Mouse (Mus musculus): ENCODE data around the gene Rapgef3. TPM values are rescaled to one million over a fixed set of nuclear protein-coding genes. Genes with fewer than 3 reads are reported as not detected.
A peak's percentile ranks its signal among the peaks of the same experiment; 100 is the strongest.

Rapgef3 gene
- total and polyA plus RNA-seq, 3 experiments: 2.5 to 3.4 (median 3.2) TPM

DNA sequence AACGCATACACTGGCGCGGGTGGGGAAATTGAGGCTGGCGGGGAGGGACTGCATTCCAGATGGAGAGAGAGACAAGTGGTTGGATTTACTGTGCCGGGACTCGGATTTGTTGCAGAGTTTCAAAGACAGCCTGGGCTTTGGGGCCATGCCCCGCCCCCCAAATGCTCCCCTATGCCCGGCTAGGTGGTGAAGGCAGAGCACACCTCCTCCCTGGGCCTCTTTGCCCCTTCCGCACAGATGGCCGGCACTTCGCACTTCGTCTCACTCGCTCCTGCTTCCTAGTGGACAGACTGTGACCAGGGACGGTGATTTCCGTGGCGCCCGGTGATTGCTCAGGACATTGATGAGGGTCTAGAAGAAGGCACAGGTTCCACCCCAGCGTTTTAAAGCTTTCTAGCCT, 420 bp upstream of the Rapgef3 start:
- dilution Hi-C loops (cut with MboI; ENCODE audit: extremely low pct_ligation_motif_present, extremely low pct_unique_long_range_greater_than_20kb, low sequenced_read_pairs): no loop called here
- peaks cover 23 to 51% of the 10 kb centered on the region in 2 experiments for H3K4me1 ChIP-seq (ENCODE audit: control insufficient read depth in 1 of 2, insufficient read depth in 2 of 2)
- in situ Hi-C loops (cut with MboI; ENCODE audit: low pct_ligation_motif_present, low pct_unique_long_range_greater_than_20kb, low sequenced_read_pairs): no loop called here

DNA sequence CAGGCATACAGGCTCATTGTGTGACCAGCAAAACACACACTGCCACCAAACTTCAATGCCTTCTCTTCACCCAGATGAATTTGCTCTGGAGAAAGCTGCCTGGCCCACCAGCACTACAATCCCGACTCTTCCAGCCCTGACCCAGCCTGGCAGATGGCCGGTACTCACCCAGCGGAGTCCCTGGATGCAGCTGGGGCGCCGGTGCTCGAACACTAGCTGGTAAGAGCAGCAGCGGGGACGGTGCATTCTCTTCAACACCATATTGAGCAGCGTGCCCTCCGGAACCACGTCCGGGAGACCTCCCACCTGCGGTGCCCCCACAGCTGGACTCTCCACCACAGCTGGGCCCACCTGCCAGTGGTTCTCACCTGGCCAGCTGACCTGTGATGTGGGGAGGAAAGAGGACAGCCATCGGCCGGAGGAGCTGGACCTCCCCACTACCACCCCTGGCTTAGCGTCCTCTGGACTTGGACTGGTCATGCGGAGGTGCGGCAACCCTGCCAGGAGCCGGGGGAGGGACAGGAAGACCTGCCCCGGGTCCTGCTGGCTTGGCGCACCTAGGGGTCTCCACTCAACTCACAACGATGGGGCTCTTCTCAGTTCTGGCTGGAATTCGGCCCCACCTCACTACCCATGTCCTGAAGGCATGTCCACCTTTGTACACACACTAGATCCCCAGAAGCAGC, 1.0 kb downstream of the Rapgef3 start:
- Histone ChIP-seq H3K4me2 (ENCODE audit: insufficient read depth, low read depth, poor library complexity, severe bottlenecking) (peak overlapping the region; percentile 79; the same call in 1 of the 2 replicates), H3K9ac (ENCODE audit: insufficient read depth, low read depth) (no peak overlapping the region), H3K4me1 (ENCODE audit: control insufficient read depth in 1 of 2, insufficient read depth in 2 of 2) (peaks cover 30 to 63% of the 10 kb centered on the region in 2 experiments), H3K79me2 (replicated peaks; ENCODE audit: control insufficient read depth, extremely low read depth, insufficient read depth, poor library complexity, severe bottlenecking) (no peaks in the 10 kb centered on the region), H3K36me3 (replicated peaks in 1 of 2; ENCODE audit: control insufficient read depth in 1 of 2, insufficient read depth in 1 of 2, low read length in 1 of 2) (no peaks in the 10 kb centered on the region), H3K4me3 (replicated peaks in 1 of 3; ENCODE audit: low read depth in 2 of 3, low read length in 2 of 3, poor library complexity in 1 of 3) (peak overlapping the region in 2 of 3 experiments; percentile 55 to 64), H3K27ac (ENCODE audit: insufficient read depth, low read depth) (no peak overlapping the region), H3K9me3 (replicated peaks; ENCODE audit: low read length) (no peaks in the 10 kb centered on the region), H3K27me3 (replicated peaks) (peaks cover 10% of the 10 kb centered on the region)
- dilution Hi-C loops (cut with MboI; ENCODE audit: extremely low pct_ligation_motif_present, extremely low pct_unique_long_range_greater_than_20kb, low sequenced_read_pairs): no loop called here
- TF ChIP-seq E2F4 (IDR thresholded peaks at IDR 0.05; ENCODE audit: insufficient replicate concordance, low read depth, low read length): no peak
- no peak for TF ChIP-seq RCOR1 (conservative IDR thresholded peaks at IDR 0.05; ENCODE audit: low read depth, low read length)
- TF ChIP-seq MAX (IDR thresholded peaks at IDR 0.05; ENCODE audit: low read length): no peak
- no peak for TF ChIP-seq CTCF (conservative IDR thresholded peaks at IDR 0.05 in 1 of 2, IDR thresholded peaks at IDR 0.05 in 1 of 2; ENCODE audit: low read depth in 2 of 2, low read length in 2 of 2)
- TF ChIP-seq SIN3A (IDR thresholded peaks at IDR 0.05; ENCODE audit: low read length): no peak
- TF ChIP-seq MEF2A (IDR thresholded peaks at IDR 0.05; ENCODE audit: borderline replicate concordance, low read depth, low read length): no peak
- no peak for TF ChIP-seq JUN (IDR thresholded peaks at IDR 0.05; ENCODE audit: insufficient read depth, low read depth, low read length)
- no peak for TF ChIP-seq POLR2AphosphoS2 (IDR thresholded peaks at IDR 0.05; ENCODE audit: low read depth, low read length)
- no peak for TF ChIP-seq SMC3 (IDR thresholded peaks at IDR 0.05; ENCODE audit: low read depth, low read length)
- TF ChIP-seq ZC3H11A (IDR thresholded peaks at IDR 0.05; ENCODE audit: low read depth, low read length): no peak
- no peak for TF ChIP-seq CHD2 (IDR thresholded peaks at IDR 0.05; ENCODE audit: low read length)
- TF ChIP-seq EP300 (IDR thresholded peaks at IDR 0.05; ENCODE audit: low read length): no peak
- no peak for TF ChIP-seq MYC (IDR thresholded peaks at IDR 0.05; ENCODE audit: low read depth, low read length)
- no peak for TF ChIP-seq ZKSCAN1 (IDR thresholded peaks at IDR 0.05; ENCODE audit: borderline replicate concordance, low read depth, low read length)
- TF ChIP-seq MAFK (IDR thresholded peaks at IDR 0.05; ENCODE audit: insufficient replicate concordance, low read length): no peak
- no peak for TF ChIP-seq CHD1 (IDR thresholded peaks at IDR 0.05; ENCODE audit: low read depth, low read length)
- no peak for TF ChIP-seq TCF12 (IDR thresholded peaks at IDR 0.05; ENCODE audit: low read depth, low read length)
- no peak for TF ChIP-seq USF2 (conservative IDR thresholded peaks at IDR 0.05; ENCODE audit: low read depth, low read length)
- in situ Hi-C loops (cut with MboI; ENCODE audit: low pct_ligation_motif_present, low pct_unique_long_range_greater_than_20kb, low sequenced_read_pairs): no loop called here
- no peak for DNase-seq (ENCODE audit: extremely low read depth)

More for the DNA sequence above, 420 bp upstream of the Rapgef3 start:
- Histone ChIP-seq H3K79me2 (replicated peaks; ENCODE audit: control insufficient read depth, extremely low read depth, insufficient read depth, poor library complexity, severe bottlenecking) (no peaks in the 10 kb centered on the region), H3K9ac (ENCODE audit: insufficient read depth, low read depth) (peak overlapping the region; percentile 79), H3K4me2 (ENCODE audit: insufficient read depth, low read depth, poor library complexity, severe bottlenecking) (peak overlapping the region; percentile 79), H3K27ac (ENCODE audit: insufficient read depth, low read depth) (peak overlapping the region; percentile 26; the same call in 1 of the 2 replicates), H3K4me3 (replicated peaks in 1 of 3; ENCODE audit: low read depth in 2 of 3, low read length in 2 of 3, poor library complexity in 1 of 3) (peak overlapping the region; percentile 55 to 64 (median 62)), H3K27me3 (replicated peaks) (peaks cover 10% of the 10 kb centered on the region), H3K36me3 (replicated peaks in 1 of 2; ENCODE audit: control insufficient read depth in 1 of 2, insufficient read depth in 1 of 2, low read length in 1 of 2) (no peaks in the 10 kb centered on the region), H3K9me3 (replicated peaks; ENCODE audit: low read length) (no peaks in the 10 kb centered on the region)
- DNase-seq (ENCODE audit: extremely low read depth): no peak
- no peak for TF ChIP-seq CHD2 (IDR thresholded peaks at IDR 0.05; ENCODE audit: low read length)
- peak; percentile 17; the same call in 1 of the 2 replicates for TF ChIP-seq NELFE (IDR thresholded peaks at IDR 0.05; ENCODE audit: low read depth, low read length)
